Mouse (Mus musculus) macrophage (primary cell): ENCODE data around the gene Repin1. TPM values are rescaled to one million over a fixed set of nuclear protein-coding genes. Genes with fewer than 3 reads are reported as not detected.

Experiments used
- H3K27ac ChIP-seq: fragments of 350-480 bp; formaldehyde crosslinking; 2 replicates; pipeline ENCODE4 v1.9.0; 2021
- H3K36me3 ChIP-seq: fragments of 350-480 bp; formaldehyde crosslinking; 2 replicates; pipeline ENCODE4 v1.9.0; 2021; ENCODE audit errors: inconsistent target
- H3K4me3 ChIP-seq: fragments of 350-480 bp; formaldehyde crosslinking; 2 replicates; pipeline ENCODE4 v1.9.0; 2021; ENCODE audit errors: inconsistent target
- H3K79me2 ChIP-seq: fragments of 350-480 bp; formaldehyde crosslinking; 2 replicates; pipeline ENCODE4 v1.9.0; 2021; ENCODE audit errors: inconsistent target
- WGBS: methylation state at CpG from one replicate; pipeline ENCODE4 v1.1.7; 2026; ENCODE audit warnings: inconsistent platforms; ENCODE audit not compliant: missing documents; 5-methylcytosine and 5-hydroxymethylcytosine counted together
- polyA plus RNA-seq: library from polyadenylated mRNA; stranded (reverse); fragments of 250-400 nt; gene quantifications from 3 replicates; pipeline ENCODE4 v1.2.4, GENCODE M21; 2018; ENCODE audit warnings: inconsistent platforms

Gene Repin1
- polyA plus RNA-seq, 1 experiment from 2014 or later = 5.1 TPM

- H3K27ac ChIP-seq = no peak overlapping the region
- 11% methylated on average over 4 of the region's 4 CpGs for WGBS
- no peaks in the 10 kb centered on the region for H3K79me2 ChIP-seq
- H3K4me3 ChIP-seq = no peak overlapping the region
- no peaks in the 10 kb centered on the region for H3K36me3 ChIP-seq
Measured at GRCm38 (mm10) chr6:48642764-48643292, 49.1 kb downstream of the Repin1 start.

- H3K27ac ChIP-seq = no peak overlapping the region
- H3K4me3 ChIP-seq = no peak overlapping the region
- WGBS = 6% methylated on average over 12 of the region's 12 CpGs
- no peaks in the 10 kb centered on the region for H3K79me2 ChIP-seq
- no peaks in the 10 kb centered on the region for H3K36me3 ChIP-seq
Measured at GRCm38 (mm10) chr6:48645660-48646308, 52.1 kb downstream of the Repin1 start.

GRCm38 (mm10) chr6:48646309-48646690 is 52.6 kb downstream of the Repin1 start:
- no peaks in the 10 kb centered on the region for H3K36me3 ChIP-seq
- H3K27ac ChIP-seq = no peak overlapping the region
- WGBS = 91% methylated on average over 4 of the region's 4 CpGs
- no peak overlapping the region for H3K4me3 ChIP-seq
- no peaks in the 10 kb centered on the region for H3K79me2 ChIP-seq

GRCm38 (mm10) chr6:48646995-48647394 is 53.3 kb downstream of the Repin1 start, which contains the start of gene Gimap8:
TSS of gene Gimap8 (plus strand) at chr6:48647234.
- WGBS = 14% methylated on average over 3 of the region's 3 CpGs
- Histone ChIP-seq H3K27ac (no peak within 1 kb of the TSS), H3K79me2 (no peaks in the 10 kb centered on the region), H3K4me3 (no peak within 1 kb of the TSS), H3K36me3 (no peaks in the 10 kb centered on the region)

GRCm38 (mm10) chr6:48647611-48648010 is 53.9 kb downstream of the Repin1 start:
- Histone ChIP-seq H3K4me3 (no peak overlapping the region), H3K27ac (no peak overlapping the region), H3K36me3 (no peaks in the 10 kb centered on the region), H3K79me2 (no peaks in the 10 kb centered on the region)
- 56% methylated on average over 2 of the region's 2 CpGs for WGBS

Other genes with a start within 250 kb of the Repin1 start
- 0.22 to 0.59 TPM (median 0.28 TPM) in 3 replicates for gene Krba1, start 198.3 kb upstream of the Repin1 start, polyA plus RNA-seq
- 13.5 to 23.8 TPM (median 17.5 TPM) in 3 replicates for gene Zfp467, start 148.1 kb upstream of the Repin1 start, polyA plus RNA-seq
- gene Sspo, start 145.7 kb upstream of the Repin1 start, polyA plus RNA-seq = not detected in 3 replicates
- gene Atp6v0e2, start 56.3 kb upstream of the Repin1 start, polyA plus RNA-seq = 0.20 TPM in 1 of 3 replicates, not detected in the others
- gene Lrrc61, start 39.1 kb upstream of the Repin1 start, polyA plus RNA-seq = 15.1 to 31.1 TPM (median 17.8 TPM) in 3 replicates
- gene Rarres2, start 21.1 kb upstream of the Repin1 start, polyA plus RNA-seq = not detected in 3 replicates
- gene Gm45021, start 4.3 kb upstream of the Repin1 start, polyA plus RNA-seq = not detected in 3 replicates
- gene Gm44965, start 58 bp downstream of the Repin1 start, polyA plus RNA-seq = not detected in 3 replicates
- gene Zfp775, start 8.2 kb downstream of the Repin1 start, polyA plus RNA-seq = 1.2 to 1.9 TPM (median 1.3 TPM) in 3 replicates
- 0.04 TPM in 1 of 3 replicates, not detected in the others for gene AI854703, start 32.9 kb downstream of the Repin1 start, polyA plus RNA-seq
- gene Gimap8, start 53.4 kb downstream of the Repin1 start, polyA plus RNA-seq = 0.19 TPM in 1 of 3 replicates, not detected in the others
- gene Gimap9, start 82.2 kb downstream of the Repin1 start, polyA plus RNA-seq = 0.13 to 0.43 TPM in 2 of 3 replicates, not detected in the other
- 0.22 to 1.1 TPM (median 0.44 TPM) in 3 replicates for gene Gimap4, start 90.7 kb downstream of the Repin1 start, polyA plus RNA-seq
- 0.79 to 2.1 TPM in 2 of 3 replicates, not detected in the other for gene Gimap6, start 114.3 kb downstream of the Repin1 start, polyA plus RNA-seq
- not detected in 3 replicates for gene Gm28053, start 124.7 kb downstream of the Repin1 start, polyA plus RNA-seq
- gene Gimap7, start 124.7 kb downstream of the Repin1 start, polyA plus RNA-seq = 0.37 TPM in 1 of 3 replicates, not detected in the others
- not detected in 3 replicates for gene Gimap1, start 145.2 kb downstream of the Repin1 start, polyA plus RNA-seq
- not detected in 3 replicates for gene Gimap5, start 152.3 kb downstream of the Repin1 start, polyA plus RNA-seq
- gene Gimap3, start 177.0 kb downstream of the Repin1 start, polyA plus RNA-seq = 0.32 TPM in 1 of 3 replicates, not detected in the others
- 11.9 to 62.5 TPM (median 19.0 TPM) in 3 replicates for gene Tmem176a, start 247.0 kb downstream of the Repin1 start, polyA plus RNA-seq
- gene Tmem176b, start 247.6 kb downstream of the Repin1 start, polyA plus RNA-seq = 20.8 to 122 TPM (median 51.6 TPM) in 3 replicates